10 mouse cellular contexts compared by ENCODE assay signal in the genomic region with DNA sequence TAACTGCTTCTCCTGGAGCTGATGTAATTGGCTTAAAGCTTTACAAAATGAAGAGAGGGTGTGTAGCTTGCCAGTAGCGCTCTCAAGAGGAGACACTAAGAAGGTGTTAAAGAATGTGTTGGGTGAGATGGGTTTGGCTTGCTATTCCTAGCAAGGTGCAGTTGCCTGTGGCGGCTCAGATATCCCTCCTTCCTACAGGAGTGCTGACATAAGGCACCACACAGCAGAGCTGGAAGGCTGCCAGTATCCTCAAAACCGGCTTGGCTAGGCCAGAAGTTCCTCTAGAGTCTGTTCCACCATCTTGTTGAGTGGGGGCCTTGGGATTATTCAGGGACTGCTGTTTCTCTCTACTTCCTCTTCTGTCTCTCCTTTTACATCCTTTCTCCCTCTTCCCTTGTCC.
A peak's percentile ranks its signal among the peaks of the same experiment; 100 is the strongest.
DNase-seq lines count a peak whose midpoint lies in the region; ATAC-seq and TF ChIP-seq lines count a peak whose summit lies in the region.
"Had no signal": no experiment of that assay in that cellular context is flagged by ENCODE, and none has a peak within 500 bp of the region (broad histone marks: within the 10 kb centered on the region; RNA-seq: fewer than 3 reads in every experiment).

No protein-coding gene starts in this region.

- TF ChIP-seq CTCF in heart, postnatal 0 days (IDR thresholded peaks at IDR 0.05; ENCODE audit: low read depth), result no peak

- 0 out of 2 replicates have a peak, but pooled peaks have one; percentile 27 for ATAC-seq in heart, postnatal 0 days (ENCODE audit: insufficient read depth, low read depth)
- no peak for ATAC-seq in hindbrain, embryonic 11.5 days (ENCODE audit: low FRiP score)

- TF ChIP-seq EP300 in heart, postnatal 0 days (IDR thresholded peaks at IDR 0.05; ENCODE audit: low read depth), result no peak

- H3K36me3 ChIP-seq in heart, postnatal 0 days (replicated peaks; ENCODE audit: control insufficient read depth, insufficient read depth, low read length), result no peaks in the 10 kb centered on the region
- H3K36me3 ChIP-seq in hindbrain, embryonic 11.5 days (ENCODE audit: control insufficient read depth, insufficient read depth, low read length), result no peaks in the 10 kb centered on the region
- H3K36me3 ChIP-seq: hindbrain, embryonic 15.5 days had no signal

- no peak overlapping the region for H3K4me2 ChIP-seq in heart, postnatal 0 days (ENCODE audit: low read depth, low read length)
- no peak overlapping the region for H3K4me2 ChIP-seq in hindbrain, embryonic 11.5 days (replicated peaks; ENCODE audit: low read depth, low read length)

- no peak for DNase-seq in heart, postnatal 0 days (ENCODE audit: low spot score)
- DNase-seq in heart, postnatal 25 days (ENCODE audit: low spot score), result no peak
- DNase-seq in urinary bladder, postnatal 25 days (ENCODE audit: low spot score), result peak; percentile 9
- no peak for DNase-seq in urinary bladder, postnatal 10 days (ENCODE audit: low spot score)
- peak; percentile 20 for DNase-seq in lung, postnatal 10 days
- no peak for DNase-seq in T-cell, adult 2 months (ENCODE audit: low spot score)
- DNase-seq in hindbrain, embryonic 11.5 days (ENCODE audit: low spot score), result no peak
- no peak for DNase-seq in layer of hippocampus, adult 8-10 months (ENCODE audit: low spot score in 2 of 2)
- DNase-seq: gastrocnemius, adult 2 months had no signal

- intact Hi-C loops in heart, postnatal 25 days (cut with DNase I), result no loop called here

- no peaks in the 10 kb centered on the region for H3K4me1 ChIP-seq in heart, postnatal 0 days (ENCODE audit: control insufficient read depth, insufficient read depth)
- H3K4me1 ChIP-seq in hindbrain, embryonic 11.5 days (replicated peaks; ENCODE audit: control insufficient read depth, insufficient read depth, low read length), result no peaks in the 10 kb centered on the region

- no peaks in the 10 kb centered on the region for H3K27me3 ChIP-seq in heart, postnatal 0 days (ENCODE audit: control insufficient read depth, insufficient read depth, low read length)
- peaks cover 2% of the 10 kb centered on the region; the same call in 1 of the 2 replicates for H3K27me3 ChIP-seq in hindbrain, embryonic 11.5 days (ENCODE audit: control insufficient read depth, insufficient read depth, low read length)

- no peak overlapping the region for H3K9ac ChIP-seq in heart, postnatal 0 days (replicated peaks; ENCODE audit: low read depth, low read length)
- no peak overlapping the region for H3K9ac ChIP-seq in hindbrain, embryonic 11.5 days (ENCODE audit: low read depth, low read length)
- H3K9ac ChIP-seq: hindbrain, embryonic 15.5 days had no signal

- WGBS in heart, postnatal 0 days, result 15% methylated on average over 3 of the region's 3 CpGs
- WGBS in hindbrain, embryonic 11.5 days, result 82% methylated on average over 3 of the region's 3 CpGs

- H3K4me3 ChIP-seq in heart, postnatal 0 days (ENCODE audit: low read depth, low read length), result no peak overlapping the region
- H3K4me3 ChIP-seq in hindbrain, embryonic 11.5 days (ENCODE audit: low read depth, low read length), result no peak overlapping the region
- H3K4me3 ChIP-seq: gastrocnemius, adult 2 months; hindbrain, embryonic 15.5 days had no signal

- no peaks in the 10 kb centered on the region for H3K9me3 ChIP-seq in heart, postnatal 0 days (replicated peaks; ENCODE audit: control insufficient read depth, low read length)
- H3K9me3 ChIP-seq in hindbrain, embryonic 11.5 days (ENCODE audit: control insufficient read depth, low read length), result no peaks in the 10 kb centered on the region
- H3K9me3 ChIP-seq: hindbrain, embryonic 15.5 days had no signal

- H3K27ac ChIP-seq in heart, postnatal 0 days (ENCODE audit: low read depth), result no peak overlapping the region
- no peak overlapping the region for H3K27ac ChIP-seq in hindbrain, embryonic 11.5 days (ENCODE audit: low read depth, low read length)
- H3K27ac ChIP-seq: gastrocnemius, adult 2 months had no signal

Comparison
In these comparisons a context has a peak if more than half of its experiments do, and no peak if none do; other contexts are left out.
1. DNase-seq: peak in urinary bladder, postnatal 25 days (single experiment) and lung, postnatal 10 days (single experiment); none in heart, postnatal 0 days (single experiment), heart, postnatal 25 days (single experiment), urinary bladder, postnatal 10 days (single experiment), T-cell, adult 2 months (single experiment), hindbrain, embryonic 11.5 days (single experiment) and layer of hippocampus, adult 8-10 months (0 of 2).